Mouse (Mus musculus) small intestine, adult 2 months (tissue): ENCODE data around the gene Tdrd9. TPM values are rescaled to one million over a fixed set of nuclear protein-coding genes. Genes with fewer than 3 reads are reported as not detected.

Experiments
- H3K27ac ChIP-seq: fragments of 200-500 bp; 2 replicates; pipeline ENCODE4 v1.5.1; 2012; ENCODE audit warnings: low read depth, low read length, control low read depth, inconsistent platforms; ENCODE audit not compliant: insufficient read depth
- H3K27me3 ChIP-seq: fragments of 200-500 bp; 2 replicates; pipeline ENCODE4 v1.6.1; 2012; ENCODE audit warnings: mild to moderate bottlenecking, moderate library complexity, low read length, inconsistent platforms; ENCODE audit not compliant: control insufficient read depth, insufficient read depth
- H3K36me3 ChIP-seq: fragments of 200-500 bp; 2 replicates; pipeline ENCODE4 v1.6.1; 2012; ENCODE audit warnings: mild to moderate bottlenecking, low read length, control low read depth, inconsistent platforms; ENCODE audit not compliant: control insufficient read depth, insufficient read depth
- H3K4me1 ChIP-seq: fragments of 200-500 bp; 2 replicates; pipeline ENCODE4 v1.6.1; 2012; ENCODE audit warnings: low read length, inconsistent platforms, mixed read lengths; ENCODE audit not compliant: control insufficient read depth, insufficient read depth, insufficient read length
- H3K4me3 ChIP-seq: fragments of 200-500 bp; 2 replicates; pipeline ENCODE4 v1.5.1; 2012; ENCODE audit warnings: low read depth, mild to moderate bottlenecking, control low read depth, inconsistent platforms, low read length, moderate library complexity
- CTCF ChIP-seq: fragments of 200-500 bp; IDR thresholded peaks from 2 replicates; pipeline ENCODE4 v1.5.1; 2012; ENCODE audit warnings: low read depth, mild to moderate bottlenecking, control low read depth, inconsistent platforms, low read length, moderate library complexity, mixed read lengths; ENCODE audit not compliant: insufficient replicate concordance, insufficient read length; ENCODE audit errors: extremely low read depth
- POLR2A ChIP-seq: fragments of 200-500 bp; IDR thresholded peaks from 2 replicates; pipeline ENCODE4 v1.6.1; 2012; ENCODE audit warnings: low read depth, mild to moderate bottlenecking, control low read depth, inconsistent platforms, low read length, moderate library complexity
- WGBS: fragments of 180-500 bp; shearing (Covaris S2); methylation state at CpG from one replicate; pipeline ENCODE4 v1.1.7; 2018; 5-methylcytosine and 5-hydroxymethylcytosine counted together
- polyA plus RNA-seq: library from polyadenylated mRNA; depleted of rRNA; stranded (reverse); fragments of >200 nt; gene quantifications from 2 replicates; pipeline ENCODE4 v1.2.3, GENCODE M21; 2012

Tdrd9 gene
- polyA plus RNA-seq, 1 experiment, result 0.04 TPM

DNA sequence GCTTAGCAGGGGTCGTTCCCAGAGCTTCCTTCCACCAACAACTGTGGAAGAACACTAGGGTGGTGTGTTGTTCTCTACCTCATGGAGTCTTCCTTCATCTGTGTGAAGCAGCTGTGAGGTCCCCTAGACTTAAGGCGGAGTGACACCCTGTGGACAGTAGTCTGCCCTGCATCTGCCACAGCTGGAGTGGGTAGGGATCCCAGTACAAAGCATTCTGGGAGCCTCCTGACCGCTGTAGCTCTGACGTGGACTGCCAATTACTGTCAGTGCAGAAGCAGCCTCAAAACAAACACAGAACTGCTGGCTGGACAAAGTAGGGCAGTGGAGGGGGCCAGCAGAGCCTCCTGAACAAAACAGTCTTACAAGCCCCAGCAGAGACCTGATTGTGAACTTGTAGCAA lies 129.7 kb downstream of the Tdrd9 start:
- Histone ChIP-seq H3K27ac (no peak overlapping the region), H3K36me3 (no peaks in the 10 kb centered on the region), H3K27me3 (no peaks in the 10 kb centered on the region), H3K4me1 (peaks cover 6% of the 10 kb centered on the region), H3K4me3 (no peak overlapping the region)
- 53% methylated on average over 4 of the region's 4 CpGs for WGBS
- TF ChIP-seq CTCF (peak; percentile 7; the same call in 1 of the 2 replicates), POLR2A (no peak)

DNA sequence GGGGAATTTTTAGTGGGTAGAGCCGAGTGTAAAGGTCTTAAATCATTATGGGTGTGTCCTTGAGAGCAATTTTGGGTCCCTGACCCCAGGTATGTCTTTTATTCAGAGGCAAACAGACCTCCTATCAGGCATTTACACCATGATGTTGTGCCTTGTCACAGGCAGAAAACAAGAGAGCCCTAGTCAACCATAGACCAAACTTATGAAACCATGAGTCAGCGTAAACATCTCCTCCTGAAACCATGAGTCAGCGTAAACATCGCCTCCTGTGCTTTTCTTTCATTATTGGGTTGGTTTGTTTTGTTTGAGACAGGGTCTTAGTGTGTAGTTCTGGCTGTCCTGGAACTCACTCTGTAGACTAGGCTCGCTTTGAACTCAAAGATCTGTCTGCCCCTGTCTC lies 131.8 kb downstream of the Tdrd9 start:
- no peaks in the 10 kb centered on the region for H3K36me3 ChIP-seq
- no peak for TF ChIP-seq POLR2A
- no peak for TF ChIP-seq CTCF
- no peaks in the 10 kb centered on the region for H3K27me3 ChIP-seq
- peaks cover 10% of the 10 kb centered on the region for H3K4me1 ChIP-seq
- H3K4me3 ChIP-seq, result no peak overlapping the region
- H3K27ac ChIP-seq, result no peak overlapping the region
- 78% methylated on average over 5 of the region's 5 CpGs for WGBS

DNA sequence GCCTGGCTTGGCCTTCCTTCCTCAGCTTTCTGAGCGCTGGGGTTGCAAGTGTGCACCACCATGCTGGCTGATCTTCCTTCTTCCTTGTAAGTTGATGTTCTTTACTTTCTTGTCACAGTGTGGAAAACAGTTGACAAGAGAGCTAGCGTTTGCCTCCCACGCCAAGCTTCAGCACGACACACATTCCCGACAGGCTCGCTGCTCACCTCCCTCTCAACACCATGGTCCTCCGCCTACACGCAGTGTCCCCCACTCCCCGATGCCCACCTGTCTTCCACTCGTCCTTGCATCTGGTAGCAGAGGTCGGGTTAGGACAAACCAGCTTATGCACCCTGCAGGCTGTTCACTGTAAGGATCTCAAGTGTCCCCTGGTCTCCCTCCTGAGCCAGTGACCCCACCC lies 133.5 kb downstream of the Tdrd9 start:
- no peak overlapping the region for H3K4me3 ChIP-seq
- no peaks in the 10 kb centered on the region for H3K27me3 ChIP-seq
- no peak overlapping the region for H3K27ac ChIP-seq
- 91% methylated on average over 11 of the region's 11 CpGs for WGBS
- peaks cover 22% of the 10 kb centered on the region for H3K4me1 ChIP-seq
- H3K36me3 ChIP-seq, result no peaks in the 10 kb centered on the region
- TF ChIP-seq CTCF, result no peak
- TF ChIP-seq POLR2A, result no peak

DNA sequence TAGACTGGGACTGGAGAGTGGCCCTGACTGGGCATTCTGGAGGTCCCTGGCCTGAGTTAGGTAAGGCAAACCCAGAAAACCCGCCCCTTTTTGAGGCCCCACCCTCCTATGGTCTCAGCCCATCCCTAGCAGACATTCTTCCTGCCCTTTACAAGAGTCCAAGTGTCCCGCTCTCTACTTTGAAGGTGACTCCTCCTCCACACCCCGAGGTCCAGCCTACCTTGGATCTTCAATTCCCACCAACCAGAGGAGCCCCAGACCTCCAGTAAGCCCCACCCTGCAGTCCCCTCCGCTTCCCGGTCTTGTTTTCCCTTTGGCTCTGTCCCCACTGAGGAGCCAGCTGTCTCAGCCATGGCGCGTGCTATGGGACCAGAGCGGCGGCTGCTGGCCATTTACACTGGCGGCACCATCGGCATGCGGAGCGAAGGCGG lies 135.2 kb downstream of the Tdrd9 start, which contains the start of gene Aspg:
Gene Aspg (plus strand): TSS at position 139 of the 431 bp plus-strand sequence.
- H3K36me3 ChIP-seq, result no peaks in the 10 kb centered on the region
- 3% methylated on average over 14 of the region's 14 CpGs for WGBS
- TF ChIP-seq CTCF, result no peak
- 0 out of 2 replicates have a peak, but pooled peaks have one; percentile 16 for TF ChIP-seq POLR2A
- peaks cover 22% of the 10 kb centered on the region for H3K4me1 ChIP-seq
- H3K4me3 ChIP-seq, result peak within 1 kb of the TSS; percentile 44
- no peaks in the 10 kb centered on the region for H3K27me3 ChIP-seq
- no peak within 1 kb of the TSS for H3K27ac ChIP-seq

DNA sequence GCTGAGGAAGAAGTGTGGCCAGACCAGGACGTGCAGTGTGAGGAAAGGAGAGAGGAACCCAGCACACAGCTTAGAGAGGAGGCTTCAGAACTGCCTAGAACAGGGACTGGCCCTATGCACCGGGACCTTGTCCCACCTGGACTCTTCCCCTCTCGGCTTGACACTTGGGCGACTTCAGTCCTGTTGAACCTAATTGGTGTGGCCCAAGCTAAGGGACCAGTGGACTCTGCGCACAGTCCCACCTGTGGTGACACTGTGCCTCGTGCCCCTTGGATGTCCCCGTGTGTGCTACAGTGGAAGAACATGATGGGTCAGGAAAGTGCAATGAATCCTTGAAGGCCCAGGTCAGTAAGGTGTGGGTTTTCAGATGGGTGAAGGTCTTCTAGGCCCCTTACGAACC lies 136.3 kb downstream of the Tdrd9 start:
- no peak for TF ChIP-seq CTCF
- no peak for TF ChIP-seq POLR2A
- H3K27ac ChIP-seq, result no peak overlapping the region
- 77% methylated on average over 8 of the region's 8 CpGs for WGBS
- H3K4me1 ChIP-seq, result peaks cover 22% of the 10 kb centered on the region
- no peaks in the 10 kb centered on the region for H3K27me3 ChIP-seq
- no peaks in the 10 kb centered on the region for H3K36me3 ChIP-seq
- H3K4me3 ChIP-seq, result no peak overlapping the region

DNA sequence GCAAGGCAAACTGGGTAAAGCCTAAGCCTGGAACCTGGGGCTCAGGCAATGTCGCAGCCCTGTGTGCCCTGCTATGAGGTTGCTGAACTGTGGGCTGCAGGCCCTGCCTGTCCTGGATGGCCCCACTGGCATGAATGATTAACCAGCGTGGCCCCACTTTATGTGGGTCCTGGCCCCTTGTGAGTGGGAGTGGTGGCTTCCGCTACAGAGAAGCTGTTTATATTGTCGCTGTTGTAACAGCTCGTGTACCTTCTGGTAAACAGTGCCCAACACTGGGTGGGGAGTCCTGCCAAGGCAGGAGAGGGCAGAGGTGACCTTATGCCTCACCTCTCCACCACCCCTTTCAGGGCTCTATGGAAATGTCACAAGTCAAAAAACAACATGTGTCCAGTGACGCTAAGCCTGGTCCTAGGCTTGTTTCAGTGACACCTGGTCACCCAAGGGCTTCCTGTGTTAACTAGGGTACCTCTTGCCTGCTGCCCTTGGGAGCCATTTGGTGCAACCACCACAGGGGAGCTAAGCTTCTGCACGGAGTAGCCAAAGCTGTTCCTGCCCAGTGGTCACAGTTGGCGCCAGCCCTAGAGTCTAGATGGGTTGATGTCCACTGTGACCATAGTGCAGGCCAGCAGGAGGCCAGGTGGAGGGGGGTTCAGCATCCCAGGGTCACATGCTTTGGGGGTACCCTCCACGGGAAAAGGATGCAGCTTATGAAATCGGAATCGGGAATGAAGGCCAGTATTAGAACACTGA lies 137.5 kb downstream of the Tdrd9 start:
- TF ChIP-seq CTCF, result no peak
- no peak for TF ChIP-seq POLR2A
- Histone ChIP-seq H3K4me1 (peaks cover 28% of the 10 kb centered on the region), H3K27me3 (no peaks in the 10 kb centered on the region), H3K4me3 (no peak overlapping the region), H3K27ac (no peak overlapping the region), H3K36me3 (no peaks in the 10 kb centered on the region)
- 45% methylated on average over 11 of the region's 11 CpGs for WGBS

DNA sequence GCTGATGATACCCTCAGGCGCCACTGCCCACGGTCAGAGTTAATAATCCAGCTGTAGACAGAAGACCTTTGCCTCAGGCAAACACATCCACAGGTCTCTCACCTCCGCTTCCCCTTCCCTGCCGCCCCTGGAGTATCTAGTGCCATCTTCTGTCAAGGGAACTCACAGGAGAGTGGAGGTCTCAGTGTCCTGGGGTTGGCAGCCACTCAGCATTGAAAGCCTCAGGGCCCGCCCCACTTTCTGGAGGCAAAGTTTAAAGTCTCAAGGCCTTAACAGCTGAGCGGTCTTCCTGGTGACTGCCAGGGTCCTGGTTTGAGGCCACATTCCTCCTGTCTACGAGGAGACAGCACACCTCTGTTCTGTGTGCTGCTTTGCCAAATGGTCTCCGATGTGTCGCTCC lies 138.3 kb downstream of the Tdrd9 start:
- WGBS, result 40% methylated on average over 9 of the region's 9 CpGs
- H3K36me3 ChIP-seq, result no peaks in the 10 kb centered on the region
- peaks cover 28% of the 10 kb centered on the region for H3K4me1 ChIP-seq
- no peak overlapping the region for H3K27ac ChIP-seq
- TF ChIP-seq POLR2A, result no peak
- no peak for TF ChIP-seq CTCF
- no peaks in the 10 kb centered on the region for H3K27me3 ChIP-seq
- H3K4me3 ChIP-seq, result no peak overlapping the region

DNA sequence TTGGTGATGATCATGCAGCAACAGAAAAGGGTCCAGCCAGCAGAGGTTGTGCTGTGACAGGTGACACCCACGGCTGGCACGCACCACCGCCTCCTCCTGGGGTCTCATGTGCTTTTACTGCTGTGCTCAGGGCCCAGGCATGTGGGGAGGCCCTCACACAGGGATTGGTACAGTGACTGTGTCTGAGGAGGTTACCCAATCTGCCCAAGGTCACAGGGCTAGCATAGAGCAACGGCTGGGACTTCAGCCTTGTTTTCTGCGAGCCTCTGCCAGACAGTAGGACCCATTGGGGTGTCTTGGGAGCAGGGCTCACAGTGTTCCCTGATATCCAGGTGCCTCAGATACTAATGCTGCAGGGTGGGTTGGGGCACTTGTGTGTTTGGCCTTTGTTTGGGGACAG lies 140.0 kb downstream of the Tdrd9 start:
- peaks cover 28% of the 10 kb centered on the region for H3K4me1 ChIP-seq
- TF ChIP-seq CTCF, result no peak
- TF ChIP-seq POLR2A, result no peak
- H3K27ac ChIP-seq, result no peak overlapping the region
- no peaks in the 10 kb centered on the region for H3K36me3 ChIP-seq
- WGBS, result 85% methylated on average over 5 of the region's 5 CpGs
- no peaks in the 10 kb centered on the region for H3K27me3 ChIP-seq
- no peak overlapping the region for H3K4me3 ChIP-seq
